Mouse (Mus musculus) heart, embryonic 14.5 days (tissue): ENCODE data around the gene B3galt5. TPM values are rescaled to one million over a fixed set of nuclear protein-coding genes. Genes with fewer than 3 reads are reported as not detected.

ENCODE experiments used
- ATAC-seq: fragments of 200-750 bp; cut with Nextera tagmentation; 2 replicates; pipeline ENCODE4 v1.8.0; 2017; ENCODE audit warnings: low read depth, moderate TSS enrichment; ENCODE audit not compliant: insufficient number of reproducible peaks, insufficient read depth, low FRiP score
- H3K27ac ChIP-seq, 2 experiments: fragments of 200-500 bp in 1 of 2; fragments of 300-500 bp in 1 of 2; sonication (generic) in 1 of 2; replicated peaks in 1 of 2; 2 replicates each; pipeline ENCODE4 v1.5.1; 2012 to 2014; ENCODE audit warnings: low read depth in 2 of 2, low read length in 2 of 2, control low read depth in 1 of 2, mild to moderate bottlenecking in 1 of 2, mixed read lengths in 1 of 2; ENCODE audit not compliant: control insufficient read depth in 1 of 2, insufficient read depth in 1 of 2
- H3K27me3 ChIP-seq: fragments of 300-500 bp; sonication (generic); 2 replicates; pipeline ENCODE4 v1.6.1; 2014; ENCODE audit warnings: mild to moderate bottlenecking, low read length, control low read depth; ENCODE audit not compliant: control insufficient read depth, insufficient read depth
- H3K36me3 ChIP-seq: fragments of 300-500 bp; sonication (generic); 2 replicates; pipeline ENCODE4 v1.6.1; 2014; ENCODE audit warnings: mild to moderate bottlenecking, control low read depth, low read length, mixed read lengths; ENCODE audit not compliant: control insufficient read depth, insufficient read depth
- H3K4me1 ChIP-seq, 2 experiments: fragments of 200-500 bp in 1 of 2; fragments of 300-500 bp in 1 of 2; sonication (generic) in 1 of 2; 2 replicates each; pipeline ENCODE4 v1.6.1; 2012 to 2014; ENCODE audit warnings: low read length in 2 of 2, control low read depth in 1 of 2, mixed read lengths in 1 of 2; ENCODE audit not compliant: control insufficient read depth in 2 of 2, insufficient read depth in 2 of 2
- H3K4me2 ChIP-seq: fragments of 300-500 bp; sonication (generic); 2 replicates; pipeline ENCODE4 v1.6.1; 2014; ENCODE audit warnings: mild to moderate bottlenecking, low read length
- H3K4me3 ChIP-seq, 2 experiments: fragments of 200-500 bp in 1 of 2; fragments of 300-500 bp in 1 of 2; sonication (generic) in 1 of 2; 2 replicates each; pipeline ENCODE4 v1.5.1; 2012 to 2014; ENCODE audit warnings: low read length in 2 of 2, mild to moderate bottlenecking in 2 of 2, control low read depth in 1 of 2, low read depth in 1 of 2, moderate library complexity in 1 of 2; ENCODE audit not compliant: control insufficient read depth in 1 of 2, insufficient read depth in 1 of 2
- H3K9ac ChIP-seq: fragments of 300-500 bp; sonication (generic); 2 replicates; pipeline ENCODE4 v1.6.1; 2014; ENCODE audit warnings: mild to moderate bottlenecking, low read length
- H3K9me3 ChIP-seq: fragments of 300-500 bp; sonication (generic); 2 replicates; pipeline ENCODE4 v1.6.1; 2016; ENCODE audit warnings: low read length, control low read depth; ENCODE audit not compliant: control insufficient read depth
- WGBS: fragments of 180-500 bp; shearing (Covaris S2); extraction: QIAGEN DNeasy Blood & Tissue Kit; methylation state at CpG from one replicate; pipeline ENCODE4 v1.1.7; 2014; 5-methylcytosine and 5-hydroxymethylcytosine counted together
- polyA plus RNA-seq: library from polyadenylated mRNA; unstranded; fragments of >200 nt; fragmentation: Nextera tagmentation; extraction: Ambion mirVana; gene quantifications from 2 replicates; pipeline ENCODE4 v1.2.1, GENCODE M21; 2014

B3galt5 gene
- polyA plus RNA-seq, 1 experiment from 2014 or later = 0.04 TPM

DNA sequence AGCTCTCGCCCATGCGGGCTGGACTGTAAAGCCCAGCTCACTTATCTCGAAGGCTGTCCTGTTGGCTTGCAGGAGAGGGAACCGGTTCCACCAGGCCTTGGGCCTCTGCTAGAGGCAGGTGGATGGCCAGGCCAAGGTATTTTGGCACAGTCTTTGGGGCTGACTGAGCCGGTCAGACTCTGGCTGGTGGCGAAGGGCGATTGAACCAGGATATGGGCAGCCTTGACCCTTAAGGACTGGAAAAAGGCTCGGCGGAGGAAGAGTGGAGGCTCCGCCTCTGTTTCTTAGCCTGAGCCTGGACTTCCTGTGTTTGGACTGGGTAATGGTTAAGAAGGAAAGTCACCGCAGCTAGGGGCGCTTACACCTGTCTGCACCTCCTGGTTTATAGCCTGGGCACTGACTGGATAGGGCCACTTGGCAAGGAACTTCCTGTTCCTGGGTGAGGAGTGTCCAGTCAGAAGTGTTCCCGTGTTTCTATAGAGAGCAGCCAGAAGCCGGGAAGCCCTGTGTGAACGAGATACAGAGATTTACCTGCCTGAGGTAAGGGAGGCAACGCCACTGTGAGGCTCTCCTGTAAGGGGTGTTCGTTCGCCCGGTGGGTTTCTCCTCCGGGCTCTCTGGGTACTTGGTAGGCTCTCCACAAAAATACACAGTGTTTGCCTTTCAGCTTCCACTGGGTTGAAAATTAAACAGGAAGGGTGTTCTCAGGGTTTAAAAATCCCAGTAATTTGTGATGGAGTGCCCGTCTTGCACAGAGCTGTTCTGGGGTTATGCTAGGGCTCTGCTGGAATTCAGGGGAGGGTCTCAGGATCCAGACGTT is 125.9 kb downstream of the B3galt5 start:
- Histone ChIP-seq H3K4me3 (no peak overlapping the region), H3K4me2 (no peak overlapping the region), H3K36me3 (no peaks in the 10 kb centered on the region), H3K9ac (no peak overlapping the region), H3K4me1 (peaks cover 0 to 4% of the 10 kb centered on the region in 2 experiments; a peak in 2 of 4 replicates), H3K9me3 (no peaks in the 10 kb centered on the region), H3K27me3 (peaks cover 4% of the 10 kb centered on the region; the same call in 1 of the 2 replicates), H3K27ac (no peak overlapping the region)
- 71% methylated on average over 22 of the region's 22 CpGs for WGBS
- ATAC-seq = no peak

DNA sequence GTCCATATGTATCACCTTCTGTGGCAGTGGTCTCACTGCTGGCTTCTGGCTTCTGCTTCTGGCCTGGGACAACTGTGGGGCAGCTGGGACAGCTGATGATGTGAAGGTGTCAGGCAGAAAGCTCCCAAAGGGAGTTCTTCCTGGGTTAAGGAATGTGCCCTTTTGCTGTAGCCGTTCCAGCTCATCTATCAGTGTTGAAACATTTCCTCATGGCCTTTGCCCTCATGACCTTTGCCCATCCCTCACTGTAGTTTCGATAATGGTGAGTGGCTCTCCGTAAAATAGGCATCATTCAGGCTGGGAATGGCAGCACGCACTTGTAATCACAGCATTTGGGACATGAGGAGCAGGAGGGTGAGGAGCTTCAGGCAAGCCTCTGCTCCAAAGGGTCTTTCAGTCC is 127.3 kb downstream of the B3galt5 start:
- 38% methylated on average over 4 of the region's 4 CpGs for WGBS
- no peaks in the 10 kb centered on the region for H3K36me3 ChIP-seq
- no peaks in the 10 kb centered on the region for H3K9me3 ChIP-seq
- no peak overlapping the region for H3K4me2 ChIP-seq
- ATAC-seq = no peak
- no peak overlapping the region for H3K27ac ChIP-seq
- no peak overlapping the region for H3K9ac ChIP-seq
- H3K4me1 ChIP-seq = peaks cover 0 to 2% of the 10 kb centered on the region in 2 experiments; a peak in 2 of 4 replicates
- H3K4me3 ChIP-seq = no peak overlapping the region
- H3K27me3 ChIP-seq = peaks cover 4% of the 10 kb centered on the region; the same call in 1 of the 2 replicates

DNA sequence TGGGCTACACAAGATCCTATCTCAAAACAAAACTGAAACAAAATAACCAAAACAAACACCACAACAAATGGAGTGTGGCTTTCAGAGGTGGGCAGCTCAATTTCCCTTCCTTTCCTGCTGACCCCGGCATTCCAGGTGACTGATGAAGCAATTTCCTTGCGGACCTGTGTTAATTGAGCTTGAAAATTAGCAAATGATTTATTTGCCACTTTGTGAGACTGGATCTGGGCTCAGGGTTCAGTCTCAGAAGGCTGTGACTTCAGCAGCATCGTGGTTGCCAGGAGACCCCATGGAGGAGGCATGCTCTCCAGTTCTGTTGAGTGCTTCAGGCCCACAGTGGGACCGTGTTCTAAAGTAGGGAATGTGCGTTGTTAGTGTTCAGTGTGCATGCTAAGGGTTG is 127.7 kb downstream of the B3galt5 start:
- Histone ChIP-seq H3K36me3 (no peaks in the 10 kb centered on the region), H3K27me3 (peaks cover 4% of the 10 kb centered on the region; the same call in 1 of the 2 replicates), H3K27ac (no peak overlapping the region), H3K4me1 (peaks cover 0 to 2% of the 10 kb centered on the region in 2 experiments; a peak in 2 of 4 replicates), H3K9me3 (no peaks in the 10 kb centered on the region), H3K4me3 (no peak overlapping the region), H3K9ac (no peak overlapping the region), H3K4me2 (no peak overlapping the region)
- 73% methylated on average over 5 of the region's 5 CpGs for WGBS
- ATAC-seq = no peak

DNA sequence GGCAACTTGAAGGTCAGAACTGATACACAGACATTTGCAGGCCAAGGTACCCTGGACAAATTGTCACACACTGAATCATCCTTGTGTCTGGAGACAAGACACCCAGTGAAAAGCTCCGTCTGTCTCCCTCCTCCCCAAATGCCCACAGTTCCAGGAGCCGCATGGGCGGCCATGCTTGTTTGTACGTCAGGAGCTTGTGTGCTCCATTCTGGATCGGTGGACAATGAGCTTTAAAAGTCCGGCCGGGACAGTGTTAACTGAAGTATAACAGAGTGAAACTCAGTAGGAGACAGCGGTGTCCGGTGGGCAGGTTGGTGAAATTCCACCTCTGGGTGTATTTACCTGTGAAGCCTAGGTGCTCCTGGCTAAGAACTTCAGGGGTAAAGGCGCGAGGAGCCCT is 129.3 kb downstream of the B3galt5 start:
- 87% methylated on average over 11 of the region's 11 CpGs for WGBS
- H3K9ac ChIP-seq = no peak overlapping the region
- no peak overlapping the region for H3K4me2 ChIP-seq
- no peak overlapping the region for H3K4me3 ChIP-seq
- H3K36me3 ChIP-seq = no peaks in the 10 kb centered on the region
- peaks cover 0 to 2% of the 10 kb centered on the region in 2 experiments; a peak in 2 of 4 replicates for H3K4me1 ChIP-seq
- no peaks in the 10 kb centered on the region for H3K9me3 ChIP-seq
- no peak for ATAC-seq
- H3K27ac ChIP-seq = no peak overlapping the region
- peaks cover 4% of the 10 kb centered on the region; the same call in 1 of the 2 replicates for H3K27me3 ChIP-seq

Other genes with a start within 250 kb of the B3galt5 start
- 64.5 and 66.8 TPM in 2 replicates for gene Psmg1, start 244.8 kb upstream of the B3galt5 start, polyA plus RNA-seq
- gene Brwd1, start 153.3 kb upstream of the B3galt5 start, polyA plus RNA-seq = 96.9 and 100 TPM in 2 replicates
- gene Hmgn1, start 108.1 kb upstream of the B3galt5 start, polyA plus RNA-seq = 277 and 306 TPM in 2 replicates
- gene Wrb, start 90.4 kb upstream of the B3galt5 start, polyA plus RNA-seq = 63.1 and 66.7 TPM in 2 replicates
- gene Lca5l, start 43.5 kb upstream of the B3galt5 start, polyA plus RNA-seq = 1.8 and 2.0 TPM in 2 replicates
- 487 and 508 TPM in 2 replicates for gene Sh3bgr, start 35.4 kb upstream of the B3galt5 start, polyA plus RNA-seq
- not detected in 2 replicates for gene Itgb2l, start 207.8 kb downstream of the B3galt5 start, polyA plus RNA-seq
- 1.7 and 2.7 TPM in 2 replicates for gene Pcp4, start 231.8 kb downstream of the B3galt5 start, polyA plus RNA-seq